Mouse (Mus musculus) right cerebral cortex, postnatal 10 days (tissue): ENCODE measurements at regions not wholly inside any gene's neighbourhood (a gene's known extent, or its start where the extent isn't known, plus 50 kb on each side); places are given as distances from the start of the nearest gene placed in this dataset.
"Not testable (repeated sequence)": the region's sequence is repeated elsewhere in the genome, so short reads cannot be mapped to it uniquely, and the experiment has no call there.

Experiments used
- DNase-seq, 2 experiments: peaks; one replicate each; pipeline ENCODE4 v3.0.0; 2021; ENCODE audit warnings: low spot score in 2 of 2

- DNase-seq = no peak
These were observed 253.4 kb upstream of the Kcnj3 start for GRCm38 (mm10) chr2:55182416-55182815.

- DNase-seq = no peak
These were observed 228.9 kb upstream of the Kcnj3 start for GRCm38 (mm10) chr2:55206891-55207290.

- no peak for DNase-seq
These were observed 227.2 kb upstream of the Kcnj3 start for GRCm38 (mm10) chr2:55208620-55209019.

- DNase-seq = no peak
These were observed 225.9 kb upstream of the Kcnj3 start for GRCm38 (mm10) chr2:55209848-55210390.

- DNase-seq = no peak
These were observed 224.5 kb upstream of the Kcnj3 start for GRCm38 (mm10) chr2:55211281-55211680.

GRCm38 (mm10) chr2:55222046-55222445, 213.7 kb upstream of the Kcnj3 start:
- DNase-seq = no peak

- DNase-seq = not testable (repeated sequence)
These were observed 213.0 kb upstream of the Kcnj3 start for GRCm38 (mm10) chr2:55222741-55223140.

- DNase-seq = peak in 1 of 2 experiments; percentile 36
These were observed 207.5 kb upstream of the Kcnj3 start for GRCm38 (mm10) chr2:55228131-55228797.

GRCm38 (mm10) chr2:55231841-55232240, 203.9 kb upstream of the Kcnj3 start:
- no peak for DNase-seq

- DNase-seq = no peak
These were observed 182.6 kb upstream of the Kcnj3 start for GRCm38 (mm10) chr2:55253134-55253533.

- DNase-seq = no peak
These were observed 173.0 kb upstream of the Kcnj3 start for GRCm38 (mm10) chr2:55262721-55263278.

- no peak for DNase-seq
These were observed 171.8 kb upstream of the Kcnj3 start for GRCm38 (mm10) chr2:55263847-55264449.

- peak in 1 of 2 experiments; percentile 25 for DNase-seq
These were observed 129.4 kb upstream of the Kcnj3 start for GRCm38 (mm10) chr2:55306387-55306786.

- DNase-seq = no peak
These were observed 120.1 kb upstream of the Kcnj3 start for GRCm38 (mm10) chr2:55315627-55316026.

GRCm38 (mm10) chr2:55354061-55354460, 81.7 kb upstream of the Kcnj3 start:
- not testable (repeated sequence) for DNase-seq
